Mouse (Mus musculus) adrenal gland, postnatal 4 days (tissue): ENCODE measurements at regions not wholly inside any gene's neighbourhood (a gene's known extent, or its start where the extent isn't known, plus 50 kb on each side); places are given as distances from the start of the nearest gene placed in this dataset.
A peak's percentile ranks its signal among the peaks of the same experiment; 100 is the strongest.

Experiments used
- DNase-seq, 2 experiments: peaks; one replicate each; pipeline ENCODE4 v3.0.0; 2021 to 2022; ENCODE audit warnings: low spot score in 2 of 2, mixed read lengths in 2 of 2

- DNase-seq: no peak
Measured at GRCm38 (mm10) chr4:125354742-125355141, 135.8 kb upstream of the Grik3 start.

- no peak for DNase-seq
Measured at GRCm38 (mm10) chr4:125350056-125350455, 140.4 kb upstream of the Grik3 start.

GRCm38 (mm10) chr4:125339056-125339455 lies 151.4 kb upstream of the Grik3 start:
- no peak for DNase-seq

- no peak for DNase-seq
Measured at GRCm38 (mm10) chr4:125328806-125329205, 161.7 kb upstream of the Grik3 start.

GRCm38 (mm10) chr4:125324495-125324894 lies 166.0 kb upstream of the Grik3 start:
- DNase-seq: no peak

- no peak for DNase-seq
Measured at GRCm38 (mm10) chr4:125319343-125319742, 171.2 kb upstream of the Grik3 start.

GRCm38 (mm10) chr4:125318293-125318692 lies 172.2 kb upstream of the Grik3 start:
- DNase-seq: no peak

- DNase-seq: no peak
Measured at GRCm38 (mm10) chr4:125316876-125317275, 173.6 kb upstream of the Grik3 start.

GRCm38 (mm10) chr4:125315818-125316217 lies 174.7 kb upstream of the Grik3 start:
- no peak for DNase-seq

GRCm38 (mm10) chr4:125313892-125314291 lies 176.6 kb upstream of the Grik3 start:
- no peak for DNase-seq

- no peak for DNase-seq
Measured at GRCm38 (mm10) chr4:125313252-125313651, 177.2 kb upstream of the Grik3 start.

- no peak for DNase-seq
Measured at GRCm38 (mm10) chr4:125308171-125308570, 180.5 kb upstream of the Zc3h12a start.

- no peak for DNase-seq
Measured at GRCm38 (mm10) chr4:125305766-125306165, 178.1 kb upstream of the Zc3h12a start.

GRCm38 (mm10) chr4:125302660-125303059 lies 175.0 kb upstream of the Zc3h12a start:
- DNase-seq: no peak

GRCm38 (mm10) chr4:125300503-125301457 lies 173.1 kb upstream of the Zc3h12a start:
- DNase-seq: peak; percentile 62 to 69

GRCm38 (mm10) chr4:125290761-125291160 lies 163.1 kb upstream of the Zc3h12a start:
- no peak for DNase-seq

GRCm38 (mm10) chr4:125289709-125290108 lies 162.1 kb upstream of the Zc3h12a start:
- no peak for DNase-seq

GRCm38 (mm10) chr4:125289031-125289449 lies 161.4 kb upstream of the Zc3h12a start:
- no peak for DNase-seq

GRCm38 (mm10) chr4:125282974-125283319 lies 155.3 kb upstream of the Zc3h12a start:
- no peak for DNase-seq

- peak; percentile 10 to 16 for DNase-seq
Measured at GRCm38 (mm10) chr4:125282154-125282973, 154.7 kb upstream of the Zc3h12a start.

GRCm38 (mm10) chr4:125279165-125279564 lies 151.5 kb upstream of the Zc3h12a start:
- DNase-seq: no peak

- DNase-seq: no peak
Measured at GRCm38 (mm10) chr4:125276861-125277260, 149.2 kb upstream of the Zc3h12a start.
